Mouse (Mus musculus) heart, postnatal 0 days (tissue): ENCODE results near the gene Piga.

Experiments used
- CTCF ChIP-seq: IDR thresholded peaks from 2 replicates; pipeline ENCODE4 v1.5.1; 2016; ENCODE audit warnings: antibody characterized with exemption, control low read depth, low read depth
- EP300 ChIP-seq: IDR thresholded peaks from 2 replicates; pipeline ENCODE4 v1.6.1; 2016; ENCODE audit warnings: antibody characterized with exemption, low read depth

DNA sequence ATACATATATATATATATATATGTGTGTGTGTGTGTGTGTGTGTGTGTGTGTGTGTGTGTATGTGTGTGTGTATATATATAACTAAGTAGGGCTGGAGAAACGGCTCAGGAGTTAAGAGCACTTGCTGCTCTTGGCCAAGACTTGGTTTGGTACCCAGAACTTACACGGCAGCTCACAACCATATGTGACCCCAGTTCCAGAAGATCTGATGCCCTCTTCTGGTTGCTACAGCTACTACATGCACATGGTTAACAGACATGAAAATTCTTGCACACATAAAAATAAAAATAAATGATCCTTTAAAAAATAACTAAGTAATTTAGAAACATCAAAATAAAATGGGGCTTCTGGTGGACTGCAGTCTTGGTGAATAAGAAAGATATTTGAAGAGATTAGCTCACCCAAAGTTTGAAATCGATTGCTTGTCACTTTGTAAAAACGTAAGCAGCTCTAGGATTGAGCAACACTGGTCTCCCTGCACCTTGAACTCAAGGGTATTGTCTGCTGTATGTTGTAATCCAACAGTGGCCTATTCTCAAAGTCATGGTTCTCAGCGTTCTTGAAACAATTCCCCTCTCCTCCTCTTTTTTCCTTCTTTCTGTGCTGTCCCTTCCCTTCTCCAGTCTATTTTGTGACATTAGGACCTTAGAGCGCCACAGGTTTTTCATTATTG lies 39.8 kb downstream of the Piga start:
- TF ChIP-seq CTCF (no peak), EP300 (no peak)
